Mouse (Mus musculus) heart, embryonic 13.5 days (tissue): ENCODE results near the gene Usp29. TPM values are rescaled to one million over a fixed set of nuclear protein-coding genes. Genes with fewer than 3 reads are reported as not detected.

ENCODE experiments used
- ATAC-seq: fragments of 200-750 bp; cut with Nextera tagmentation; 2 replicates; pipeline ENCODE4 v1.8.0; 2017; ENCODE audit warnings: moderate TSS enrichment; ENCODE audit not compliant: insufficient number of reproducible peaks, low FRiP score, low TSS enrichment; ENCODE audit errors: extremely low read depth
- H3K27ac ChIP-seq: fragments of 300-500 bp; sonication (generic); replicated peaks from 2 replicates; pipeline ENCODE4 v1.5.1; 2015; ENCODE audit warnings: moderate library complexity, mild to moderate bottlenecking, inconsistent platforms
- H3K27me3 ChIP-seq: fragments of 300-500 bp; sonication (generic); replicated peaks from 2 replicates; pipeline ENCODE4 v1.6.1; 2015; ENCODE audit warnings: mild to moderate bottlenecking, inconsistent platforms
- H3K36me3 ChIP-seq: fragments of 300-500 bp; sonication (generic); 2 replicates; pipeline ENCODE4 v1.6.1; 2015; ENCODE audit warnings: mild to moderate bottlenecking, inconsistent platforms
- H3K4me1 ChIP-seq: fragments of 300-500 bp; sonication (generic); 2 replicates; pipeline ENCODE4 v1.6.1; 2015; ENCODE audit warnings: inconsistent platforms
- H3K4me2 ChIP-seq: fragments of 300-500 bp; sonication (generic); 2 replicates; pipeline ENCODE4 v1.6.1; 2015; ENCODE audit warnings: inconsistent platforms, mild to moderate bottlenecking, moderate library complexity
- H3K4me3 ChIP-seq: fragments of 300-500 bp; sonication (generic); 2 replicates; pipeline ENCODE4 v1.5.1; 2015; ENCODE audit warnings: moderate library complexity, mild to moderate bottlenecking, inconsistent platforms
- H3K9ac ChIP-seq: fragments of 300-500 bp; sonication (generic); 2 replicates; pipeline ENCODE4 v1.6.1; 2015; ENCODE audit warnings: inconsistent platforms, mild to moderate bottlenecking, moderate library complexity
- H3K9me3 ChIP-seq: fragments of 300-500 bp; sonication (generic); 2 replicates; pipeline ENCODE4 v1.6.1; 2016; ENCODE audit warnings: inconsistent platforms
- WGBS: fragments of 180-500 bp; shearing (Covaris S2); methylation state at CpG from one replicate; pipeline ENCODE4 v1.1.7; 2015; ENCODE audit warnings: mixed read lengths; 5-methylcytosine and 5-hydroxymethylcytosine counted together
- polyA plus RNA-seq: library from polyadenylated mRNA; unstranded; fragments of >200 nt; fragmentation: Nextera tagmentation; extraction: Ambion mirVana; gene quantifications from 2 replicates; pipeline ENCODE4 v1.2.1, GENCODE M21; 2015

Gene Usp29
- polyA plus RNA-seq, 1 experiment from 2014 or later: 7.4 TPM

- Histone ChIP-seq H3K9me3 (no peaks in the 10 kb centered on the region), H3K36me3 (no peaks in the 10 kb centered on the region), H3K9ac (no peak overlapping the region), H3K4me3 (no peak overlapping the region), H3K4me1 (0 out of 2 replicates have a peak, but pooled peaks cover 9% of the 10 kb centered on the region), H3K27ac (no peak overlapping the region), H3K27me3 (no peaks in the 10 kb centered on the region), H3K4me2 (no peak overlapping the region)
- WGBS: 75% methylated on average over 9 of the region's 9 CpGs
- no peak for ATAC-seq
Observed at GRCm38 (mm10) chr7:6791286-6792065, 61.1 kb downstream of the Usp29 start.

GRCm38 (mm10) chr7:6793240-6793639, 62.9 kb downstream of the Usp29 start:
- Histone ChIP-seq H3K4me1 (peaks cover 27% of the 10 kb centered on the region), H3K9ac (no peak overlapping the region), H3K27me3 (no peaks in the 10 kb centered on the region), H3K4me3 (no peak overlapping the region), H3K36me3 (no peaks in the 10 kb centered on the region), H3K9me3 (no peaks in the 10 kb centered on the region), H3K4me2 (no peak overlapping the region), H3K27ac (no peak overlapping the region)
- WGBS: 90% methylated on average over 6 of the region's 6 CpGs
- no peak for ATAC-seq

DNA sequence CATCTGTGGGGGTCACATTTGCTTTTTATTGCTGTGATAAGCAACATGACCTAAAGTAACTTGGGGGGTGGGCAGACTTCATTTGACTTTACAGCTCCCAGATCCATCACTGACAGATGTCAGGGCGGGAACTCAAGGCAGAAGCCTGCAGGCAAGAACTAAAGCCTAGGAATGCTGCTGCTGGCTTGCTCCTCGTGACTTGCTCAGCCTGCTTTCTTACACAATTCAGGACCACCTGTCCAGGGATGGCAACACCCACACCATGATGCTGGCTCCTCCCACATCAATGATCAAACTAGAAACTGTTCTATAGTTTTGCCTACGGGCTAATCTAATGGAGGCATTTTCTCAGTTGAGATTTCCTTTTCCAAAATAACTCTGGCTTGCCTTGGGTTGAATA, 63.4 kb downstream of the Usp29 start:
- no peaks in the 10 kb centered on the region for H3K9me3 ChIP-seq
- H3K27ac ChIP-seq: no peak overlapping the region
- peaks cover 28% of the 10 kb centered on the region for H3K4me1 ChIP-seq
- H3K9ac ChIP-seq: no peak overlapping the region
- ATAC-seq: no peak
- H3K36me3 ChIP-seq: no peaks in the 10 kb centered on the region
- no peaks in the 10 kb centered on the region for H3K27me3 ChIP-seq
- no peak overlapping the region for H3K4me3 ChIP-seq
- WGBS: 69% methylated on average over 3 of the region's 3 CpGs
- no peak overlapping the region for H3K4me2 ChIP-seq

DNA sequence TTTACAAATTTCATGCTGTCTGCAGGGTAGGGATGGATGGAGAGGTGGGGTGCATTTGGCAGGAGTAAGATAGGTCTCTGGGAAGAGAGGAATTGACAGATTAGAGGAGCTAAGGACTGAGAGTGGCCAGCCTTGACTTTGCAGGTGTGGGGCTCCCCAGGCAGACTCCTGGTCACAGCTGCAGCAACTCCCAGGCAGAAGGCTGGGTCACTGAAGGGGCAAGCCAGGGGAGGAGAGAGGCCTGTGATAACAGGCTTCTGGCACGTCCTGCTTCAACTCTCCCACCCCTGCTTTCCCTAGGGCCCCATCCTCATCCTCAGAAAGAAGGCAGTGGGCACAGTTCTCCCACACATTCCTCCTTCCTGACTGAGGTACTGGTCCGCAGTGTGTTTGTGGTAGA, 67.0 kb downstream of the Usp29 start:
- Histone ChIP-seq H3K27me3 (no peaks in the 10 kb centered on the region), H3K4me1 (peaks cover 51% of the 10 kb centered on the region), H3K9ac (no peak overlapping the region), H3K4me2 (no peak overlapping the region), H3K9me3 (no peaks in the 10 kb centered on the region), H3K36me3 (no peaks in the 10 kb centered on the region), H3K27ac (peak overlapping the region; percentile 74), H3K4me3 (no peak overlapping the region)
- no peak; the same call in 1 of the 2 replicates for ATAC-seq
- 17% methylated on average over 2 of the region's 2 CpGs for WGBS

DNA sequence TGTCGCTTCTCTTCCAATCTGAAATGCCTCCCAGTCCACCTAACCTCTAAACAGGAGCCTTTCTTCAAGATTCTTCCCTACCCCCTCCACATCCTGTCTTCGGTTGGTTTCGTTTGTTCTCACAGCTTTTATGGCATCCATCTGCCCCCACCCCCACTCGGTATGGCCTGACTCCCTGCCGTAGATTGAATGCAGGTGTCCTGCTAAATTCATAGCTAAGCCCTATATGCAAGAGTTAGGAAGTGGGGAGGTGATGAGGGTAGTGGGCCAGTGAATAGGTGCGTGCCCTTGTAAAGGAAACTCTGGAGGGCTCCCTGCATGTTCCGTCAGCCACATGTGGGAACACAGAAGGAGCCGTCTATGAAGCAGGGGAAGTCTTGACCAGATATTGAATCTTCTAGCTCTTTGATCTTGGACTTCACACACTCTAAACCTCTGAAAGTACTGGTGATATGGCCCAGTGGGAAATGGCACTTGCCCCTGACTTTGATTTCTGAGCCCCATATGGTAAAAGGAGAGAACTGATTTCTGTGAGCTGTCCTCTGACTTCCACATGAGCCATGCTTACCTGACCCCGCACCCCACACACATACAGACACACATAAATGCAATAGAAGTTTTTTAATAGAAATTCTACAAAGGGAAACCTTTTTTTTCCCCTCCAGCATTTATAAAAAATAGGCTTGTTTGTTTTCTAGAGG, 68.9 kb downstream of the Usp29 start:
- no peaks in the 10 kb centered on the region for H3K9me3 ChIP-seq
- H3K27me3 ChIP-seq: no peaks in the 10 kb centered on the region
- H3K4me1 ChIP-seq: peaks cover 51% of the 10 kb centered on the region
- no peaks in the 10 kb centered on the region for H3K36me3 ChIP-seq
- no peak overlapping the region for H3K9ac ChIP-seq
- peak overlapping the region; percentile 20; the same call in 1 of the 2 replicates for H3K27ac ChIP-seq
- no peak overlapping the region for H3K4me2 ChIP-seq
- no peak for ATAC-seq
- WGBS: 48% methylated on average over 9 of the region's 9 CpGs
- no peak overlapping the region for H3K4me3 ChIP-seq

GRCm38 (mm10) chr7:6800586-6801441, 70.4 kb downstream of the Usp29 start:
- Histone ChIP-seq H3K4me2 (no peak overlapping the region), H3K4me1 (peaks cover 49% of the 10 kb centered on the region), H3K27me3 (no peaks in the 10 kb centered on the region), H3K9me3 (no peaks in the 10 kb centered on the region), H3K9ac (no peak overlapping the region), H3K36me3 (no peaks in the 10 kb centered on the region), H3K4me3 (no peak overlapping the region), H3K27ac (peak overlapping the region; percentile 42)
- no peak for ATAC-seq
- 64% methylated on average over 12 of the region's 12 CpGs for whole genome bisulfite sequencing

DNA sequence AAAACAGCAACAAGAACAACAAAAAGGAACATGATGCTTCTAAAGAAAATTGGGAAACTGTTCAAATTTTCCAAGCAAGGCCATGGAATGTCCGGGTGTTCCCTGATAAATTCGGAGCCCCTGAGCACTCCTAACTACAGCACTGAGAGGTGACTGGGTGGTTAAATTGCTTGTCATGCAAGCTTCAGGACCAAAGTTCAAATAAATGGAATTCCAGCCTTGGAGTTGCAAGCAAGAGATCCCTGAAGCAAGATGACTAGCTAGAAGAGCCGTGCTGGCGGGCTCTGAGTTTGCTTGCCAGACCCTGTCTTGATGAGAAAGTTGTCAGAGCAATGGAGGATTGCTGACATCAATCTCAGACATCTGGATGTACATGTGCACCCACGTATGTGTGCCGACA, 71.3 kb downstream of the Usp29 start:
- H3K9me3 ChIP-seq: no peaks in the 10 kb centered on the region
- no peak overlapping the region for H3K4me3 ChIP-seq
- no peak overlapping the region for H3K4me2 ChIP-seq
- H3K27ac ChIP-seq: no peak overlapping the region
- H3K36me3 ChIP-seq: no peaks in the 10 kb centered on the region
- H3K4me1 ChIP-seq: peaks cover 41% of the 10 kb centered on the region
- no peak overlapping the region for H3K9ac ChIP-seq
- no peaks in the 10 kb centered on the region for H3K27me3 ChIP-seq
- no peak for ATAC-seq
- WGBS: 49% methylated on average over 6 of the region's 6 CpGs

DNA sequence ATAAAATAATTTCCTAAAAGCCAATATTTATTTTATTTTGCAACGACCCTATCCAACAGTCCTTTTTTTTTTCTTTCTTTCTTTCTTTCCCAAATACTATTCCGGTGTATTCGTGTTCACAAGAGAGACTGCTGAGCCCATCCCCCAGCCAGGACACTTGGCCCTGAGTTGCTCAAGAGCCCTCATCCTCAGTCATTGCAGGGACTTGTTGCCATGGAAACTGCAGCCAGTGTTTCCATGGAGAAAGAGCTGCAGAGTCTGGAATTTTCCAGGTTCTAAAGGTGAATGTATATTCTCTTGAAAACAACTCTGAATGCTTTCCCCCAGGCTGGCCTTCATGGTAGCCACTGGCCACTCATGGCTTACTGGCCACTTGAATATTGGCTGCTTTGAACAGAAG, 80.2 kb downstream of the Usp29 start:
- H3K4me3 ChIP-seq: no peak overlapping the region
- no peaks in the 10 kb centered on the region for H3K27me3 ChIP-seq
- ATAC-seq: no peak
- H3K4me1 ChIP-seq: peaks cover 10% of the 10 kb centered on the region; the same call in 1 of the 2 replicates
- 67% methylated on average over 3 of the region's 3 CpGs for whole genome bisulfite sequencing
- no peak overlapping the region for H3K9ac ChIP-seq
- no peaks in the 10 kb centered on the region for H3K9me3 ChIP-seq
- H3K36me3 ChIP-seq: no peaks in the 10 kb centered on the region
- H3K27ac ChIP-seq: no peak overlapping the region
- H3K4me2 ChIP-seq: no peak overlapping the region

GRCm38 (mm10) chr7:6814971-6815370, 84.6 kb downstream of the Usp29 start:
- H3K9me3 ChIP-seq: no peaks in the 10 kb centered on the region
- no peaks in the 10 kb centered on the region for H3K36me3 ChIP-seq
- H3K27me3 ChIP-seq: no peaks in the 10 kb centered on the region
- 0 out of 2 replicates have a peak overlapping the region, but pooled peaks have one; percentile 5 for H3K27ac ChIP-seq
- no peak overlapping the region for H3K9ac ChIP-seq
- WGBS: 50% methylated on average over 8 of the region's 8 CpGs
- peaks cover 8% of the 10 kb centered on the region; the same call in 1 of the 2 replicates for H3K4me1 ChIP-seq
- H3K4me2 ChIP-seq: no peak overlapping the region
- ATAC-seq: no peak
- H3K4me3 ChIP-seq: no peak overlapping the region

- Histone ChIP-seq H3K4me3 (no peak overlapping the region), H3K27ac (no peak overlapping the region), H3K4me2 (no peak overlapping the region), H3K36me3 (no peaks in the 10 kb centered on the region), H3K9ac (no peak overlapping the region), H3K27me3 (no peaks in the 10 kb centered on the region), H3K4me1 (peaks cover 6% of the 10 kb centered on the region; the same call in 1 of the 2 replicates), H3K9me3 (no peaks in the 10 kb centered on the region)
- ATAC-seq: no peak
- 90% methylated on average over 5 of the region's 5 CpGs for WGBS
Observed at GRCm38 (mm10) chr7:6816706-6817376, 86.5 kb downstream of the Usp29 start.

GRCm38 (mm10) chr7:6820296-6820695, 89.9 kb downstream of the Usp29 start:
- Histone ChIP-seq H3K4me1 (0 out of 2 replicates have a peak, but pooled peaks cover 4% of the 10 kb centered on the region), H3K36me3 (no peaks in the 10 kb centered on the region), H3K9me3 (no peaks in the 10 kb centered on the region), H3K9ac (no peak overlapping the region), H3K4me3 (no peak overlapping the region), H3K4me2 (no peak overlapping the region), H3K27me3 (no peaks in the 10 kb centered on the region), H3K27ac (no peak overlapping the region)
- no peak for ATAC-seq
- 70% methylated on average over 6 of the region's 6 CpGs for WGBS
